Mouse (Mus musculus) A20 (cell line): ENCODE measurements around the gene Uox.

Experiments used
- DNase-seq: peaks from one replicate; pipeline ENCODE4 v3.0.0-alpha.2; 2011; ENCODE audit warnings: low read depth, low spot score

The Uox gene

DNA sequence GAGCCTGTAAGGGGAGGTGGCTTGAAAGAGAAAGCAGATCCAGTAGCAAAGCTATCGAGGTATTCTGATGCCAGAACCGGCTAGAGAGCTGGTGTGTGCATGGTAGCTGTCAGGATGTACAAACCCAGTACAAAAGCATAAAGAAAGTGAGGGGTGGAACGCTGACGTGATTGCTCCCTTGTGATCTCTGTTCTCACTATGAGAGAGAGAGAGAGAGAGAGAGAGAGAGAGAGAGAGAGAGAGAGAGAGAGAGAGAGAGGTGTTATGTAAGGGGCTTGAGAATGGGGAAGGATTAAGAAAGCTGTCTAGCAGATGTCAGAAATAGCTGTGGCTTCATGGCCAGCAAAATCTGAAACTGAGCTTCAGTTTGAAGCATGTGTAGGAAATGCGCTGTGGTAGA, 13.7 kb downstream of the Uox start:
- peak; percentile 58 for DNase-seq

DNA sequence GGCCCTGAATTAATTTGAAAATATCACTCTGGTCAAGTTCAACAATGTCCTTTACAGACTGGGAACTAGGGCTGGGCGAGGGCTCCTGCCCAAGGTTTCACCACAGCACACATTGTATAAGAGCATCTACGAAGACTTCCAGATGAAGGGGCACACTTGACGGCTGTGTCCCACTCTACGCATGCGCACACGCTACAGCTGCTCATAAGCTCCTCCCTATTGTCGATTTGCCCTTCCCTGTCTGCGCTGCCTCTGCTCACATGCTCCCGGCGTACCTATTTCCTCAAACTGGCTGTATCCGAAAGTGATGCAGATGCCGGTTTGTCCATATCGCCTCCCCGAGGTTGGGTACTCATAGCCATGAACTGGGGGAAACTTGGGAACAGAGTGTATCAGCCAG, 16.4 kb downstream of the Uox start:
- no peak for DNase-seq

DNA sequence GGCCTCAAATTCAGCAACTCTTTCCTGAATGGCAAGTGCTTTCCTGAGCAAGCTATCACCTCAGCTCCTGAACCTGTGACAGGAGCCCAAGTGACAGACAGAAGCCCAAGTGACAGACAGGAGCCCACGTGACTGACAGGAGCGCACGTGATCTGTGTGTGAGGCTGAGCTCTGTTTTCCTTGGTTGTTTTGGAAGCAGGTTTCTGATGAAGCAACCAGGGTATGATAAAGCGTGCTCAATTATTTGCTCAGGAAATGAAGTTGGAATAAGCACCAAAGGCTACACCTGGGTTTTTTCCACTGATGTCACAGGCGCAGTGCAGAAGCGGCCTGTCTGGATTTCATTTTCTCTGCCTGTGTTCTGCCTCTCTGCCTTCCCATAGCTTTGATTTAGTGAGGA, 19.3 kb downstream of the Uox start:
- no peak for DNase-seq

DNA sequence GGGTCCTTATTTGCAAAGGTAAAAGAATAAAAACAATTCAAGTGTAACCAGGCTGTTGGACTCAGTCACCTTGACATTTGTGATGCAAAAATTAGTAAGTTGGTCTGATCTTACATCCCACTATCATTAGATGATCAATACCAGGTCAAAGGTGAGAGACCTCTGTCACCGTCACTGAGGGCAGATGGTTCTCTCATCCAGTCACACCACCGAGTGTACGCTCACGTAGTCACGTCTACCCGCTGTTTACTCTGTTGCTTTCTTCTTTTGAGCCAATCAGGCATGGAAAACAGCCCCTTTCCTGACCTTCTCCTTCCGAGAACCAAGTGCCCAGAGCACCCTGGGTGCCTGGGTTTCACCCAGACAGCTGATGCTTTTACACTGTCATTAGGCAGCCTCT, 20.9 kb downstream of the Uox start:
- no peak for DNase-seq

DNA sequence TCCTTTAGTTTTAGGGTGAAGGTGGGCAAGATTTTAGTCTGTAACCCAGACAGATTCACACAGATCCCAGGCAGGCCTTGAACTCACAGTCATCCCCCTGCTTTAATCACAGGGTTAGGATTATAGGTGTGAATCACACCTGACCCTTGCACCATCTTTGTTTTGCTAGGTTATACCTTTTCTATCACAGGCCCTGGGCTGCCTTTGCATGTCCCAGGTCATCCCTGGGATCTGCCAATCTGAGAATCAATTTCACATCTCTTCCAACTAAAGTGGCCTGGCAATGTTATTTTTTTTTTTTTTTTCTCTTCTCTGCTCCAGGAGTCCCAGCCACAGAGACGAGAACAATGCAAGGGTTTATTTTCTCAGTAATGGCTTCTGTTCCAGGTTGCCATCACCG, 21.4 kb downstream of the Uox start:
- DNase-seq = no peak

DNA sequence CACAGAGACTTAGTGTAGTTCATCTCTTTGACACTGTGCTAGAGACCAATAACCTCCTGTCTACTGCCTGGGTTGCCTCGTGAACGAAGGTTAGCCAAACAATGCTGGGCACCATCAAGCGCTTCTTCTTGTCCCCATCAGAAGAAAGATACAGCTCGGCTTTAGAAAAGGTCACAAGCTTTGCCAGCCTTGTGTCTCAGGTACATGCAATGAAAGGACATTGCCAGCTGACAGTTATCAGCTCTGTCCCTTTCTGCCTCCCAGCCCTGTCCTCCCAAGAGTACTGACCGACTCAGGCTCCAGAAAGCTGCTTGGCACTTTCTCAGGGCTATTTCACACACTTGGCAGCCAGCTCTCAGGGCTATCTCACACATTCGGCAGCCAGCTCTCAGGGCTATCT, 25.2 kb downstream of the Uox start:
- no peak for DNase-seq

DNA sequence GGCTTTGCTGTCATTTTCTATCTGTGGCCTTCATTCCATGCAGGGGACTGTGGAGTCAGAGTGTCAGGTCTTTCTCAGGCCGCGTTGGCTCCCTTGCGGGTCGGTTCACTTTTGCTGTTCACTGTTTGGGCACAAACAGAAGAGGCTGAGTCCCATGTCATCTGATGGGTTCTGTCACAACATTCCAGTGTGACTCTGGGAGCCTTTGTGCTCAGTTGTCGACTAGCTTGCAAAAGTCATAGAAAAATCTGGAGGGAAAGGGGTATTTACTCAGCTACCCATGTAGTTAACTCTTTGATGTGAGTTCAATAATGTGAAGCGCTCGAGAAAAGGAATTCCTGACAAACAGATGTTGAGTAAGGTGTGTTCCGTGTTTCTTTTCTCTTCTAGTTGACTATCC, 26.2 kb downstream of the Uox start:
- DNase-seq = no peak

DNA sequence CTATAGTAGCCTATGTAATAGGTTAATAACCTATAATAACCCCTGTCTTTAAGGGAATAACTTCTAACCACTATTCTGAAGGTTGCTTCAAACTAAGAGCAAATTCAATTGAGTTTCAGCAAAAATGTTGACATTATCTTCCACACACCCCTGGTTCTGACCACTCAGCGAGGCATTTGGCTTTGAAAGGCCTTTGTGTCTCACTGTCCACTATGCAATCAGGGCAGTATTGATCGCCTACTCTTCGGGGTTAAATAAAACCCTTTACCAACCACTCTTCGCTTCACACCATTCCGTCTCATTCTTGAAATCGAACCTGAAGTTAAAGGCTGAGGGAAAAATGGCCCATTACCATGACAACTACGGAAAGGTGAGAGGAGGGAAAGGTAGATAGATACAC, 26.6 kb downstream of the Uox start:
- no peak for DNase-seq

DNA sequence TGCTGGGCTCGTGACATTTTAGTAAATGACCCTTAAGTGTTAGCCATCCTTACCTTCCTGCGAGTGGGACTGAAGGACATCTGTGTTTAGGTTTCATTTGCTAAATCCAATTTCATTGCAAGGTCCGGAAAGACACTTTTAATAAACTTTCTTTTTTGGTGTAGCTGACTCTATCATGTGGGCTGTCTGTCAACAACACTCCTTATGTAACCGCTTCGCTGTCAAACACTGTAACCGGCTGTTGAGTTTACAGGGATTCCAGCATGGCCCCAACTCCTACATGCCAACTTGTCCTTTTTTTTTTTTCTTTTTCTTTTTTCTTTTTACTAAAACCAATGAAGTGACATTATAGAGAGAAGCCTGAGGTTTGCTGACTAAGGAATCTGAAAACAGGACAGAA, 28.2 kb downstream of the Uox start:
- no peak for DNase-seq

DNA sequence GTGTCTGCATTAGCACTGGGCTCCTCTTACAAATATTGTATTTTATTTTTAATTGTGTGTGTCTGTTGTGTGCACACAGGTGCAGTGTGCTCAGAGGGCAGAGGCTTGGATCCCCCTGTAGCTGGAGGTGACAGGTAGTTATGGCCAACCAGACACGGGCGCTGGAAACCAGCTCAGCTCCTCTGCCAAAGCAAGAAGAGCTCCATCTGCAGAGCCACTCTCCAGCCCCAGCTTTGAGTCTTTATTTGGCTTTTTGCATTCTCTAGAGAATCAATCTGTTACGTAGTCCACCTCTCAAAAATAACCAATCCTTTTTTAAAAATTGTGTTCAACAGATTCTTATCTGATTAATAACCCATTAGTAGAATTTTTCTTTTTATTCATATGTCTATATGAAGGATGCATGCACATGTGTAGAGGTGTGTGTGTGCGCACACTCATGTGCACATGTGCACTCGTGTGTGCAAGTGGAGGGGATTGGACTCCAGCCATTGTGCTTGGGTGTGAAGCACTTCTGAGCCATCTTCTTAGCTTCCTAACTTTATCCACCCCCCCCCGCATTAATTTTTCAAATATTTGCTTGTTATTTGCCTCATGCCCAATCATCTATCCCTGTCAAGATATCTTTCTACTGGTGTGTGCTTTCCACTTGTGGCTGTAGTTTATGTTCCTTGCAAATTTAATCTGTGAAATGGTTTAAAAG, 29.1 kb downstream of the Uox start:
- no peak for DNase-seq

DNA sequence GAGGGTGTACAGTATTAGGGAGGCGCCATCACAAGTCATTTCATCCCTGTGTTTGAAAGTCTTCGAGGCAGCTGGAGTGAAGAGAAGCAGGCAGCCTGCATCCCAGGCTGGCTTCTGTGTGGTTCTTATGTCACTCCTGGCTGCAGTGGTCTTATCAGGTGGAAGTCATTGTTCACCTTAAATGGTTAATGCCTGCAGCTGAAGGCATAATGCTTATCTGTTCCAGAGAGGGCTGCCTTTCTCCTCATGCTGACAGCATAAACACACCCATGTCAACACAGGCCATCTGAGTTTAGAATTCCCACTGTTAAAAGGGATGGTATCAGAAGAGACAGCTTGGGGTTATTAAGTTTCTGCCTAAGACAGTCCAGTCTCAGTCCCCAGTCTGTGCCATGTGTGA, 31.0 kb downstream of the Uox start:
- DNase-seq = no peak

DNA sequence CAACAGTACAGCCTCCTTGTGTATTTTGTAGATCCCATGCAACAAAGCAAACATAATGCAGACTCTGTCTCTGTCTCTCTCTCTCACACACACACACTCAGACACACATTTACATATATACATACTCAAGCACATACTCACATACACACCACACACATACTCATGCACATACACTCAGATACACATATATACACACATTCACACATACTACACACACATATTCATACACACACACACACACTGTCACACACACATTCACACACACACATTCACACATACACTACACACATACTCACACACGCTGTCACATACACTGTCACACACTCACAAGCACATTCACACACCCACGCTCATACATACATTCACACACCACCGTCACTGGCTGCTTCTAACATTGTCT, 32.3 kb downstream of the Uox start:
- no peak for DNase-seq

DNA sequence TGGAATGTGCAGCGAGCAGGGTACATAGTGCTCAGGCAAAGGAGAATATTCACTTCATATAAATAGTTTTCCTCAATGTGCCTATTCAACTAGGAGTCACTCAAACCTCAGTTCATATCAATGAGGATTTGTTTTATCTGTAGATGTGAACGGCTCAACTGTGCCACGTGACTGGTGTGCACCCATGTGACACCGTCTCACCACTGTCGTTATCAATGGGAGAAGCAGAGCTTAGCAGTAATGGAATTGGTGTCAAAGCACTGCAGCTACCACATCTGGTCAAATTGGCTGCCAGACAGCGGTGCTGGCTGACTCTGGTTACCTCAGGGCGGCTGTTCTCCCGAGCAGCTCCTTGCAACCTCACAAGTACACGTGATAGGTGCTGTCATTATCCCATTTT, 34.4 kb downstream of the Uox start:
- DNase-seq = no peak

DNA sequence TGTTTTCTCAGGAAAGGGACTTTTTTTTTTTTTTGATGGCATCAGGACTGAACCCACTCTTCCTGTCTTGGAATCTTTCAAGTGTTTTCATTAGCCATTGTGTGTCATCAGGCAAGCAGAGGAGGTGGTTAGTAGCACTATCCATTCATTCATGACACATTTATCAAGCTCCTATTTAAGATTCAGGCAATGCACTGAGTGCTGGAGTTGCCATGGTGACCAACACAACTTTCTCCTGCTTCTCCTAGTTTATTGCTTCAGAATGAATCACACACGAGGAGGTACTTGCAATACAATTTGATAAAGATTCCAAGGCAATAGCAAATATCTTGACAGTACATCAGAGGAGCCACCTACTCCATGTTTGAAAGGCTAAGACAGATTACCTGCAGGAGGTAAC, 37.1 kb downstream of the Uox start:
- DNase-seq = no peak

DNA sequence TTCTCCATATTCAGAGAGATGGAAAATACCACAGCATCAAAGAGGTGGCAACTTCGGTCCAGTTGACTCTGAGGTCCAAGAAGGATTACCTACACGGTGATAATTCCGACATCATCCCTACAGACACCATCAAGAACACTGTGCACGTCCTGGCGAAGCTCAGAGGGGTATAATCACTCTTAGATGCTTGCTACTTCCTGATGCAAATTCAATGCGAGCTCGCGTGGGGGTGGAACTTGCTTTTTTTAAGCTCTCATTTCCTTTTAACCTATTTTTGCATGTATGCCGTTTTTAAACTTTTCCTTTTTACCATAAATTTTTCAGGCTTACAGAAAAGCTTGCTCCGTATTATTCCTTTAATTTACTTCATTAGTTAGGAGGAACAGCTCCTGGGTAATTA, 40.1 kb downstream of the Uox start:
- DNase-seq = no peak

DNA sequence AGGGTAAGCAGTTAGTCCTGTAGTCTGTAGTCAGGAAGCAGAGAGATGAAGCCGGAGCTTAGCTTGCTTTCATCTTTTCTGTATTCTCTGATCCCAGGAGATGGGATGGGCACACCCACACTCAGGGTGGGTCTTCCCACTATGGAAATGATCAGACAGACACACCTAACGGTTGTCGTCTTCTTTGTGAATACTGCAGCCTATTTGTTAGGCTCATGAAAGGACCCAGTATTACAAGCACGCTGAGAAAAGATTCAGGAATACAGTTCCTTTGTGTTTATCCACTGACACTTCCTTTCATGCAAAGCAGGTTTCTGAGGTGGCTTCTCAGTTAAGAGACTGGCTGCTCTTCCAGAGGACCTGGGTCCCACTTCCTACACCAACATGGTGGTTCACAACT, 41.0 kb downstream of the Uox start:
- DNase-seq = no peak

DNA sequence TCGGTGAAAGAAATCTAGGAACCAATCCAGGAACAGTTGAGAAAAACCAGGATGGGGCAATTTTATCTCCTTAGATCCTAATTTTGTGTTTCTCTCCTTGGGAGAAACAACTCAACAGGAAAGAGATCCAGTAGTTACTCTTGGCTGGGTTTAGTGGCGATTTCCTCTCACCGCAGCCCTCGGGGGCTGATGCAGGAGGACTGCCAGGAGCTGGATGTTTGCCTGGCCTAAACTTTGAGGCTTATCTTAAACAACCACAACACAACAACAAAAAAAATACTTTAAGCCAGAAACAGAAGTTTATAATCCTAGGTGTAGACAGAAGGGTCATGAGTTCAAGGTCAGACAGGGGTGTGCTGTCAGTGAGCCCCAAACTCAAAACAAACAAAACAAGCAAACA, 41.6 kb downstream of the Uox start:
- DNase-seq = no peak

DNA sequence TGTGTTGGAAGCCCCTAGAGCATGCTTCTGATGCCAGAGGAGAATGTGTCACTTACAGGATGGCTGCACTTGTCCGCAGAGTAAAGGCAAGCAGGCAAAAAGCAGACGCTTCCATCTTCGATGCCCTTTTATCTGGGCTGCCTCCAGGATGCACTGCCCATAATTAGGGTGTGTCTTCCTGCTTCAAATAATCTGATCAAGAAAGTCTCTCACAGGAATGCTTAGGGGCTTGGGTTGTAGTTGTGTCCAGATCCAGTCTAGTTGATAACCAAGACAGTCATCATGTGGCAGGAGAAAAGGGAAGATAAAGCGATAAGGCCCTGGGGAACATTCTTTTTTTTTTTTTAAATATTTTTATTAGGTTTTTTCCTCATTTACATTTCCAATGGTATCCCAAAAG, 45.3 kb downstream of the Uox start, which contains the start of gene Dnase2b:
Gene Dnase2b, minus strand, starts transcription at position 101 of the 400 bp plus-strand sequence.
- DNase-seq = no peak

DNA sequence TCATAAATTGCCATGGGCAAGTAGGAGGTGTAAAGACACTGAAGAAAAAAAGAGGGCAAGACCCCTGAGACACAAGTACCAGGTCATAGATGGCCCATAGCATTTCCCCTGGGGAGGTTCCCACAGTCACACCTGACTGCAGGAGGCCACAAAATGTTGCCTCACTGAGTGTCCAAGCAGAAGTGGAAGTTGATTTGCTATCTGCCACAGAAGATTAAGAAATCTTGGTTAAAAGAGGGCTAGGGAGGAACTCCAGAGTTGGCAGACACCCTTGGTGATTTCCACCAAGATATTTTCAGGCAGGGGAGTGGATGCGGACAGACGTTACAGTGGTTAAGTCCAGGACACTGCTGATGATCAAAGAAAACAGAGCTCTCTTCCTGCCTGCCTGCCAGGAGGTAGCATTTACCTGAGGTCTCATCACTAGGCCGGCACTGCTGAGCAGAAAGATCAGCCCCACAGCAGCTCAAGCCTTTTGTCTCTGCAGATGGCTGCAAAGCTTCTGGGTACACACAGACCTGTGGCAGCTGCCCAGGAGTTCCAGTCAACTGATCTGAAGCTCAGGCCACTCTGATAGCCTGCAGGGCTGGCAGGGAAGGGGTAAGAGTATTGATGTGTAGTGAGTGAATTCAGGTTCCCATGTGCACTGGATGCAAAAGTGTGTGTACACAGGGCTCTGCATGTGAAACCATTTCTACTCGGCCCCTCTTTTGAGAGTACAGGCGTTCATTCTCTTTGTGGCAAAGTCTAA, 46.5 kb downstream of the Uox start:
- no peak for DNase-seq

DNA sequence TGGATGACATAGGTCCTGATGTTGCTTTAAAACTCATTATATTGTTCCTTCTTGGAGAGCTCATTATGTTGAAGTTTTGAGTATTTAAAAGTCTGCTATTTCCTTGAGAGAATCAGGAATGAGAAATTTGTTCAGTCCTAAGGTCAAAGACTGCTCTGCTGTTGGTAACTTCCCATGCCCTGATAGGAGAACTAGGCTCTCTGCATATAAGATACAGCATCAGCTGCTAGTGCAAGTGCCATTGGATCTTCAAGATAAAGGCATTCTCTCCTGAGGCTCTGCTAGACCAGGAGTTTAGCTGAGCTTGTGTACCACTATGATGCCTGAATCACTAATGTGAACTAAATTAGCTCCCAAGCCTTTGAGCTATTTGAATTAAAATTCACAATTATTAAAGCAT, 47.7 kb downstream of the Uox start:
- no peak for DNase-seq

DNA sequence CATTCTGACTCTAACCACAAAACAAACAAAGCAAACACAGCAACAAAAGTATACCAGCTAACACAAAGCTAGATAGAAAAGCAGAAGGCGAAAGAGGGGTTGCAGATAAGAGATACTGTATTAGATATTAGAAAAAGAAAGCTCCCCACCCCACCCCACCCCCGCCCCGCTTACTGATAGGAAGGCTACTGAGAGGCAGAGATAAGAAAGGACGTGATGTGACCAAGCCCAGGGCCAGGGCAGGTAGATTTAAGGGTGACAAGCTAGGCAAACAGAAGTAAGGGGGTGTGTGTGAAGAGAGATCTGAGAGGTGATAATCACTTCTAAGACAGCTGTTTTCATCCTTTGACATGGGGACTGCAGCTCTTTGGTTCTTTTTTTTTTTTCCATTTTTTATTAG, 48.1 kb downstream of the Uox start:
- DNase-seq = no peak

DNA sequence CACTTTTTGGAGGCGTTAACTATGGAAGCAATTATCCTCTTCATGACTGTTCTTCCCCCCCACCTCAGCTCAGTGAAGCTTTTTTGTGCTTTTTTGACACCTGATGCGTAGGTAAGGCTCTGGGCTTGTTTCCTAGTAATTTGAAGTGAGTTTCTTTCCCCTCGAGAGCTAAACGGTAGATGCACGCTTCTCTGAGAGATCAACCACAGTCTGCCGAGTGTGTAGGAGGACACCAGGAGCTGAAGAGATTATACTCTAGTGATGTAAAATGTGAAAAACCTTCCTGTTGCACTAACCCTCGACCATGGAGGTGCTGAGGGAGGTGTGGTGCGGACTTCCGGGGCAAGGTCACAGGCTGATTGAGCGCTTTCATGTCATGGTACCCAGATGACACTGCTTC, 49.9 kb downstream of the Uox start:
- no peak for DNase-seq

DNA sequence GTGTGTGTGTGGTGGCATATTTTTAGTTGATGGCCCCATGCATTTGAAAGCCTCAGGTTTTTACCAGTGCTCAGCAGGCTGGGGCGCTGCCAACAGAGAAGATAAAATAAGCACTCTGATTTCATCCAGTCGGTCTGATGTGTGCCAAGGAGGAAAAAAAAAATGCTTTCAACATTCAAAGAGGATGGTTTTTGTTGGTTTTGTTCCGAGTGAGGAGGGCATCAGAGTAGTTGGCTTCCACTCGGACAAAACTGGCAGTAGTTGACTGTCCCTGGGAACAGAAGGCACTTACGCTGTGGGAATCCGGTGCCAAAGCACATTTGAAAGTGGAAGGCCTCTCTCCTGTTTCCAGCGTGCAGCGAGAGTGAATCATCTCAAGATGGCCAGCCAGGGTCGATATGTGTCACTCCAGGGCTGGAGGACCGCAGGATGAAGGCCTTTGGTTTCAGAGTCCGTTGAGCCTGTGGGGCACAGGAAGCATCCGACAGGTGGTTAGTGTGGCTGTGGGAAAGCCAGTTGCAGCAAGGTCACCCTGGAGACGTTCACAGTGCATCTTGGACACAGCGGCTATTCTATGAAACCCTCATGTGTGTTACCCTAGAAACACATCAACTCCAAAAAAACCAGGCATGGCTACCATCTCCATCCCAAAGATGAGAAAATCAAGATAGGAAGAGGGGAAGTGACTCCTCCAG, 50.5 kb downstream of the Uox start:
- DNase-seq = no peak
